Mouse (Mus musculus): ENCODE measurements at regions not wholly inside any gene's neighbourhood (a gene's known extent, or its start where the extent isn't known, plus 50 kb on each side); places are given as distances from the start of the nearest gene placed in this dataset.

DNA sequence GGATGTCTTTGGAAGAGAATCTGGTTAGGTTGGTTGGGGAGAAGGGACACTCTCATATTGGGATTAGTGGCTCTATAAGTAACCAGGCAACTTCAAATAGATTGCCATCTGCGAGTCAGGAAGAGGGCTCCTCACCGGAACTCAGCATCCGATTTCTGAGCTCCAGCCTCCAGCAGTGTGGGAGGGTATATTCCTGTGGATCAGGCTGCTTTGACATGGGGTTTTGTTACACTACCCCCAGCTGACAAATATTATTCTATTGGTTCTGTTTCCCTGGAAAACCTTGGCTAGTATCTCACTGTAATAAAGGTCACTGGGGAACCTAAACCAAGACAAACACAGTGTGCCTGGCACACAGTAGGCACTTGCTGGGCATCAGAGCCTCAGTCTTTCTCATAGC lies 179.9 kb downstream of the Enc1 start:
- TF ChIP-seq POLR2A (IDR thresholded peaks at IDR 0.05; ENCODE audit: low read depth, low read length) (no peak), CTCF (conservative IDR thresholded peaks at IDR 0.05; ENCODE audit: insufficient read depth, insufficient read length, low read depth, low read length) (no peak)
